ENCODE assay signal across 23 mouse cellular contexts in the genomic region with DNA sequence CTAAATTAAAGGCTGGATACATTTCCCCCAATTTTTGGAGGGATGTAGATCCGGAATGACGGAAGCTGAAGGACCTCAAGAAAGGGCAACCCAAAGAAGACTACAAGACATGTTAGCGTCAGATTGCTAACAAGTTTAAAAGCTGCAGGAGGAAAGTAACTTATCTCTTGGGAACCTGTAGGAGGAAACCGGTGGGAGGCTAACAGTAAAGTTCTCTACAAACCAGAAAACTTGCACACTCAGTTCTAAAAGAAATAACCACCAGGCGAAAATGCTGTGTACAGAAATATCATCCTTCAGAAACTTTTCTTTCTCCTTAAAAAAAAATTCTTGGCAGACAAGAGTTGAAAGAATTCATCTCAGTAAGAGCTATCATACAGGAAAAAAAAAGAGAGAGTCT. TPM values are rescaled to one million over a fixed set of nuclear protein-coding genes. Genes with fewer than 3 reads are reported as not detected.
DNase-seq lines count a peak whose midpoint lies in the region; TF ChIP-seq lines count a peak whose summit lies in the region.
"Had no signal": no experiment of that assay in that cellular context is flagged by ENCODE, and none has a peak within 500 bp of the region (broad histone marks: within the 10 kb centered on the region; RNA-seq: fewer than 3 reads in every experiment).

No protein-coding gene starts in this region.

- peak overlapping the region; percentile 94 for H3K27ac ChIP-seq in gastrocnemius, adult 2 months
- H3K27ac ChIP-seq: embryonic facial prominence, embryonic 15.5 days; forebrain, embryonic 10.5 days; heart, embryonic 10.5 days; hindbrain, embryonic 12.5 days had no signal

- intact Hi-C loops in gastrocnemius, adult 2 months (cut with DNase I) = no loop called here
- intact Hi-C loops in left cerebral cortex, postnatal 14 days (cut with DNase I) = no loop called here

- no peak for DNase-seq in gastrocnemius, adult 2 months
- no peak for DNase-seq in gastrocnemius, adult 8-10 months (ENCODE audit: low spot score in 2 of 2)
- DNase-seq in right cerebral cortex, adult 18-20 months = peak; percentile 61
- no peak for DNase-seq in right cerebral cortex, postnatal 10 days (ENCODE audit: low spot score in 2 of 2)
- peak; percentile 23 to 66 for DNase-seq in left cerebral cortex, postnatal 14 days (ENCODE audit: low spot score in 2 of 2)
- DNase-seq in telencephalon, adult 2 months (ENCODE audit: low read depth, low spot score) = peak; percentile 87
- no peak for DNase-seq in kidney, adult 9 months
- DNase-seq: cerebellum, adult 11 months; cerebellum, adult 8-10 months; cerebellum, postnatal 14 days; embryo, embryonic 11 days; gastrocnemius, postnatal 10 days; heart, postnatal 10 days; heart, postnatal 4 days had no signal

- H3K4me3 ChIP-seq in gastrocnemius, adult 2 months = no peak overlapping the region; the same call in 1 of the 2 replicates
- H3K4me3 ChIP-seq: embryonic facial prominence, embryonic 15.5 days; erythroblast, embryonic 14.5 days; forebrain, embryonic 10.5 days; heart, embryonic 10.5 days; hindbrain, embryonic 12.5 days had no signal

- TF ChIP-seq CTCF in gastrocnemius, adult 2 months (IDR thresholded peaks at IDR 0.05) = no peak

RNA-seq across cellular contexts. Expression of gene Myh4, which starts 8.7 kb away (rescaled TPM):
- over 10,000 TPM; 14,648 to 28,741 TPM for total RNA-seq in gastrocnemius, adult 2 months (2021)
- over 10,000 TPM; 26,295 to 29,387 (median 28,090) TPM for total RNA-seq in gastrocnemius, adult 8-10 months (2022)
- under 1 TPM; 0.51 to 0.53 TPM for total RNA-seq in left cerebral cortex, postnatal 14 days (2021)
- total RNA-seq: adrenal gland, adult 2 months; adrenal gland, postnatal 36 days; common myeloid progenitor, adult 5-6 weeks; heart, adult 18-20 months; heart, postnatal 10 days had no signal

RNA-seq across cellular contexts. Expression of gene Myh1, which starts 29.3 kb away (rescaled TPM):
- total RNA-seq in gastrocnemius, adult 2 months (2021) = 1,000 to 10,000 TPM; 1,466 to 5,880 TPM
- total RNA-seq in gastrocnemius, adult 8-10 months (2022) = 1,000 to 10,000 TPM; 1,688 to 2,471 (median 2,214) TPM
- total RNA-seq in left cerebral cortex, postnatal 14 days (2021) = under 1 TPM; 0.46 to 0.47 TPM
- total RNA-seq: common myeloid progenitor, adult 5-6 weeks; heart, adult 18-20 months had no signal

RNA-seq across cellular contexts. Expression of gene Myh8, which starts 47.8 kb away (rescaled TPM):
- 100 to 1,000 TPM; 172 to 287 TPM for total RNA-seq in gastrocnemius, adult 2 months (2021)
- 100 to 1,000 TPM; 123 to 172 (median 152) TPM for total RNA-seq in gastrocnemius, adult 8-10 months (2022)
- under 1 TPM; 0.87 to 0.94 TPM for total RNA-seq in left cerebral cortex, postnatal 14 days (2021)
- total RNA-seq: adrenal gland, adult 2 months; adrenal gland, postnatal 36 days; common myeloid progenitor, adult 5-6 weeks had no signal

RNA-seq across cellular contexts. Expression of gene Myh2, which starts 58.3 kb away (rescaled TPM):
- 1,000 to 10,000 TPM; 1,238 to 3,712 TPM for total RNA-seq in gastrocnemius, adult 2 months (2021)
- 1,000 to 10,000 TPM; 1,182 to 1,409 (median 1,293) TPM for total RNA-seq in gastrocnemius, adult 8-10 months (2022)
- total RNA-seq in left cerebral cortex, postnatal 14 days (2021) = under 1 TPM; 0.42 to 0.59 TPM
- total RNA-seq: adrenal gland, adult 2 months; common myeloid progenitor, adult 5-6 weeks; heart, adult 18-20 months; heart, postnatal 10 days had no signal

Comparison
In these comparisons a context has a peak if more than half of its experiments do, and no peak if none do; other contexts are left out.
1. DNase-seq: peak in right cerebral cortex, adult 18-20 months (single experiment), left cerebral cortex, postnatal 14 days (2 of 2) and telencephalon, adult 2 months (single experiment); none in gastrocnemius, adult 2 months (single experiment), gastrocnemius, adult 8-10 months (0 of 2), right cerebral cortex, postnatal 10 days (0 of 2) and kidney, adult 9 months (single experiment).
2. RNA of gene Myh4, which starts 8.7 kb away (total RNA-seq): 14,648 to 28,741 TPM in gastrocnemius, adult 2 months and 26,295 to 29,387 TPM in gastrocnemius, adult 8-10 months; 0.51 to 0.53 TPM in left cerebral cortex, postnatal 14 days; every median in the first group is over 1,000 times any median in the second.
3. RNA of gene Myh1, which starts 29.3 kb away (total RNA-seq): 1,466 to 5,880 TPM in gastrocnemius, adult 2 months and 1,688 to 2,471 TPM in gastrocnemius, adult 8-10 months; 0.46 to 0.47 TPM in left cerebral cortex, postnatal 14 days; every median in the first group is over 1,000 times any median in the second.
4. RNA of gene Myh8, which starts 47.8 kb away (total RNA-seq): 172 to 287 TPM in gastrocnemius, adult 2 months and 123 to 172 TPM in gastrocnemius, adult 8-10 months; 0.87 to 0.94 TPM in left cerebral cortex, postnatal 14 days; every median in the first group is over 10 times any median in the second.